Mouse (Mus musculus) hindbrain, embryonic 13.5 days (tissue): Measurements from ENCODE around the gene Dhx38. TPM values are rescaled to one million over a fixed set of nuclear protein-coding genes. Genes with fewer than 3 reads are reported as not detected.

Experiments
- ATAC-seq: fragments of 200-750 bp; cut with Nextera tagmentation; 2 replicates; pipeline ENCODE4 v1.8.0; 2017; ENCODE audit warnings: moderate TSS enrichment; ENCODE audit not compliant: low FRiP score
- H3K27ac ChIP-seq: fragments of 300-500 bp; sonication (generic); 2 replicates; pipeline ENCODE4 v1.5.1; 2015; ENCODE audit warnings: inconsistent platforms, mild to moderate bottlenecking, moderate library complexity
- H3K27me3 ChIP-seq: fragments of 300-500 bp; sonication (generic); 2 replicates; pipeline ENCODE4 v1.6.1; 2015; ENCODE audit warnings: mild to moderate bottlenecking, inconsistent platforms
- H3K36me3 ChIP-seq: fragments of 300-500 bp; sonication (generic); 2 replicates; pipeline ENCODE4 v1.6.1; 2015; ENCODE audit warnings: mild to moderate bottlenecking, inconsistent platforms
- H3K4me1 ChIP-seq: fragments of 300-500 bp; sonication (generic); replicated peaks from 2 replicates; pipeline ENCODE4 v1.6.1; 2015; ENCODE audit warnings: inconsistent platforms
- H3K4me2 ChIP-seq: fragments of 300-500 bp; sonication (generic); 2 replicates; pipeline ENCODE4 v1.6.1; 2015; ENCODE audit warnings: inconsistent platforms, mild to moderate bottlenecking, moderate library complexity
- H3K4me3 ChIP-seq: fragments of 300-500 bp; sonication (generic); 2 replicates; pipeline ENCODE4 v1.5.1; 2015; ENCODE audit warnings: mild to moderate bottlenecking, inconsistent platforms
- H3K9ac ChIP-seq: fragments of 300-500 bp; sonication (generic); 2 replicates; pipeline ENCODE4 v1.6.1; 2015; ENCODE audit warnings: mild to moderate bottlenecking, inconsistent platforms
- H3K9me3 ChIP-seq: fragments of 300-500 bp; sonication (generic); 2 replicates; pipeline ENCODE4 v1.6.1; 2016; ENCODE audit warnings: inconsistent platforms
- WGBS: fragments of 180-500 bp; shearing (Covaris S2); methylation state at CpG from one replicate; pipeline ENCODE4 v1.1.7; 2015; 5-methylcytosine and 5-hydroxymethylcytosine counted together
- polyA plus RNA-seq: library from polyadenylated mRNA; unstranded; fragments of >200 nt; fragmentation: Nextera tagmentation; extraction: Ambion mirVana; gene quantifications from 2 replicates; pipeline ENCODE4 v1.2.1, GENCODE M21; 2015

Gene Dhx38
- polyA plus RNA-seq, result 17.7 and 18.4 TPM in 2 replicates

DNA sequence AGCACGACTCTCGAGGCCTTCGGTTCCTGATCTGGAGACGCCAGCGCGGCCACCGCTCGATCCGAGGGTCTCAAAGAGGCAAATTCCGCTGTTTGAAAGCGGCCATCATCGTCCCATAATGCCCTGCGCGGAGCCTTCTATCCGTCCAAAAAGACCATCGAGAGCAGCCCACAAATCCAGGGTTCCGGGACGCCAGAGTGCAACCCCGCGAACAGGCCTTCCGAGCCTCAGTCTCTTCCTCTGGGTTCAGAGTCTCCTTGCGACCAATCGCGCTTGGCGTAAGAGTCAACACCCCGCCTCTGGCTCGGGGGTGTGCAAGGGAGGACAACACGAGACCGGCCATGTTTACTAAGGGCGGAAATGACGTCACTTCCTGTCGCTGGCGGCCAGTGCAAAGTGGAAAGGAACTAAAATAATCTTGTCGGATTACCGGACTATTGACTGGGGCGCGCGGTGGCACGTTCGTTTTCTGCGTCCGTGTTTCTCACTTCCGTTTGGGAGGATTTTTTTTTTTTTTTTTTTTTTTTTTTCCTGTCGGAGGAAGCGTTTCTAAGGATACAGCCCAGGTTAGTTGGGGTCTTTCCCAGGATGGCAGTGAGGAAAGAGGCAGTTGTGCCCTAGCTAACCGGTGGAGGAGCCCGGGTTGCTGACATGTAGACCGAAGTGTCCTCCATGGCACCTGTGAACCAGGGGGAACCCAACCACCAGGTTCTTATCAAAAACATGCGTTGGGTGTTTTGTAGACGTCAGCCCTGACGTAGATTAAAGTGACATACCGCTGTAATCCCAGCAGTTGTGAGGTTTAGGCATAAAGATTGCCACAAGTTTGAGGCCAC, at the start of gene Dhx38, which contains the start of gene Txnl4b:
Dhx38 (minus strand) TSS at position 364 of the 836 bp plus-strand sequence.
Txnl4b (plus strand) TSS at position 395 of the 836 bp plus-strand sequence.
- H3K9ac ChIP-seq, result peak within 1 kb of the TSS; percentile 93
- peak within 1 kb of the TSS; percentile 92 for H3K4me2 ChIP-seq
- under 1% methylated on average over 52 of the region's 52 CpGs for WGBS
- peaks cover 25% of the 10 kb centered on the region for H3K4me1 ChIP-seq
- peaks cover 37% of the 10 kb centered on the region for H3K36me3 ChIP-seq
- H3K27me3 ChIP-seq, result no peaks in the 10 kb centered on the region
- peak within 1 kb of the TSS; percentile 91 for H3K4me3 ChIP-seq
- peak; percentile 100 for ATAC-seq
- no peaks in the 10 kb centered on the region for H3K9me3 ChIP-seq
- H3K27ac ChIP-seq, result peak within 1 kb of the TSS; percentile 93

DNA sequence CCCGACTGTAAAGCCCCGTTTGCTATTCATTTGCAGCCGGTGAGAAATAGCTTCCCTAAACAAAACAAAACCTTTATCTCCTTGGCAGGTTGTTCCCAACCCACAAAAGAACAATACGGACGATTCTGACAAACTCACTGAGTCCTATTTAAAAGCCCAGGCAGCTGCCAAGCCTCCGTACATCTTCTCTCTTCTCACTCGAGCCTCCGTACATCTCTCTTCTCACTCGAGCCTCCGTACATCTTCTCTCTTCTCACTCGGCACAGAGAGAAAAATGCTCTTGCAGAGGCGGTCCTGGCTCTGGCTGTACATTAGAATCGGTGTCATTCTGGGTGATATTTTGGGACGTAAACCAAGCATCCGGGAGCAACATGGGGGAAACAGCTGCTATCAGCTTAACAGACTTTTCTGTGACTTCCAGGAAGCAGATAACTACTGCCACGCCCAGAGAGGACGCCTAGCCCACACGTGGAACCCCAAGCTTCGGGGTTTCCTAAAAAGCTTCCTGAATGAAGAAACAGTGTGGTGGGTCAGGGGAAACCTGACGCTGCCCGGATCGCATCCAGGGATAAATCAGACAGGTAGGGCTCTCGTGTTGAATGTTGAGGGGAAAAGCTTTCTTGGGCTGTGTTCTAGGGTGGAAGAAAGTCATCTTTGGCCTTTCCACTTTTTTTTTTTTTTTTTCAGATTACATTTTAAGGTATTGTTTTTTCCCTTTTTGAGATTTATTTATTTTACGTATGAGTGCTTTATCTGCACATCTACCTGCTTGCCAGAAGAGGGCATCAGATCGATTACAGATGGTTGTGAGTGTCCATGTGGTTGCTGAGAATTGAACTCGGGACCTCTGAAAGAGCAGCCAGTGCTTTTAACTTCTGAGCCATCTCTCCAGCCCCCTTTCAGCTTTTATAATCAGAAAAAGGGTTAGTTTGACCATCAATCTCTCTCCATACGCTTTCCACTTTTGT, 48.9 kb upstream of the Dhx38 start, which contains the start of gene Pkd1l3:
Pkd1l3 (plus strand) TSS at position 275 of the 968 bp plus-strand sequence.
- Histone ChIP-seq H3K36me3 (no peaks in the 10 kb centered on the region), H3K9ac (peak within 1 kb of the TSS; percentile 24; the same call in 1 of the 2 replicates), H3K4me3 (no peak within 1 kb of the TSS), H3K27me3 (no peaks in the 10 kb centered on the region), H3K27ac (no peak within 1 kb of the TSS), H3K4me1 (no peaks in the 10 kb centered on the region), H3K9me3 (0 out of 2 replicates have a peak, but pooled peaks cover 1% of the 10 kb centered on the region), H3K4me2 (no peak within 1 kb of the TSS)
- 60% methylated on average over 27 of the region's 27 CpGs for WGBS
- no peak for ATAC-seq

DNA sequence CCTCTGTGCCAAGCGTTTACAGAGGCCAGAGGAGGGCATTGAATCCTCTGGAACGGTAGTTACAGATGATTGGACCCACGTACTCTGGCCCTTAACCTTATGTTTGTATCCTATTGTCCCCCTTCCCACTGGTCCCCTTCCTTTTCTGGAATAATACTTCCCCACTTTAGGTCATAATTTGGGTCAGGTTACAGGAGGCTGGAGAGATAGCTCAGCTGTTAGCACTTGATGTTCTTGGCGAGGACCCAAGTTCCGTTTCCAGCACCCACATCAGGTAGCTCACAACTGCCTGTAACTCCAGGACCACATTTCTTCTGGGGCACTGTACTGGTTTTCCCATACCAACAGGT, 43.5 kb upstream of the Dhx38 start:
- H3K4me3 ChIP-seq, result peak overlapping the region; percentile 57
- peaks cover 14% of the 10 kb centered on the region for H3K4me1 ChIP-seq
- H3K27me3 ChIP-seq, result no peaks in the 10 kb centered on the region
- H3K9ac ChIP-seq, result peak overlapping the region; percentile 81
- H3K27ac ChIP-seq, result peak overlapping the region; percentile 97
- 25% methylated on average over 5 of the region's 5 CpGs for WGBS
- H3K36me3 ChIP-seq, result peaks cover 15% of the 10 kb centered on the region
- H3K9me3 ChIP-seq, result no peaks in the 10 kb centered on the region
- H3K4me2 ChIP-seq, result peak overlapping the region; percentile 84
- ATAC-seq, result no peak

DNA sequence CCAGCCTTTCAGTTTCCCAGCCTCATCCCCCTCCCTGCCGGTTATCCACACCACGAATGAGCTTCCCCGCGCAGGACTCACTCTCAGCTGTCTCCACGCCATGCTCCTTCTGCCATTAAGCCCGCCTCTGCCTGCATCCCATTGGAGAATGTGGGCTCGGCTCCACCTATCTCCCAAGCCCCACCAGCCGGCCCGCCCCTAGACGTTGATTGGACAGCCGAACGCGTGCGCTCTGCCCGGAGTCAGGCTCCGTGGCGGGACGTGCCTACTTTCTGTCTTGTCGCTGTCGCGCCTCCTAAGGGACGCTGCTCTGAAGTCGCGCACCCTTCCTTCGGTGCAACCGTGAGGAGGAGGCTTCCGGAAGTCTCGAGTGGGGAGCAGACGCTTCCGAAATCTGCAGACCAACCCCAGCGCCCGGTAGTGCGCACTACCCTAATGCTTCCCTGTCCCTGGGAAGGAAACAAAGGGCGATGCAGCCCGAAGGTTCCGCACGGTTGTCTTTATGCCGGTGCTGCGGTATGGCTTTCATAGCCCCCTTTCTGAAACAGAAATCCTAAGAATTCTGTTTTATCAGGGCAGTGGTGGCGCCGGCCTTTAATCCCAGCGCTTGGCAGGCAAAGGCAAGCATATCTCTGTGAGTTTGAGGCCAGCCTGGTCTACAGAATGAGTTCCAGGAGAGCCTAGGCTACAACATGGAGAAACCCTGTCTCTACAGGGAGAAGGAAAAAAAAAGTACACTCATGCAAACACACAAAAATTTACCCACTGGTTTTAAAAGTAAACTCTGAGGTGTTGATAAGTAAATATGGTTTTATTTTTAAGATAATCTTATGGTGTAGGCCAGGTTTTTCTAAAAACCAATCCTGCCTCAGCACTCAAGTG, 42.9 kb upstream of the Dhx38 start, which contains the start of gene Dhodh:
Dhodh (minus strand) TSS at position 403 of the 882 bp plus-strand sequence.
- ATAC-seq, result peak; percentile 99
- H3K27me3 ChIP-seq, result no peaks in the 10 kb centered on the region
- WGBS, result under 1% methylated on average over 42 of the region's 42 CpGs
- H3K9ac ChIP-seq, result peak within 1 kb of the TSS; percentile 81
- peak within 1 kb of the TSS; percentile 57 for H3K4me3 ChIP-seq
- H3K27ac ChIP-seq, result peak within 1 kb of the TSS; percentile 97
- peak within 1 kb of the TSS; percentile 84 for H3K4me2 ChIP-seq
- H3K4me1 ChIP-seq, result peaks cover 14% of the 10 kb centered on the region
- no peaks in the 10 kb centered on the region for H3K9me3 ChIP-seq
- peaks cover 21% of the 10 kb centered on the region for H3K36me3 ChIP-seq

DNA sequence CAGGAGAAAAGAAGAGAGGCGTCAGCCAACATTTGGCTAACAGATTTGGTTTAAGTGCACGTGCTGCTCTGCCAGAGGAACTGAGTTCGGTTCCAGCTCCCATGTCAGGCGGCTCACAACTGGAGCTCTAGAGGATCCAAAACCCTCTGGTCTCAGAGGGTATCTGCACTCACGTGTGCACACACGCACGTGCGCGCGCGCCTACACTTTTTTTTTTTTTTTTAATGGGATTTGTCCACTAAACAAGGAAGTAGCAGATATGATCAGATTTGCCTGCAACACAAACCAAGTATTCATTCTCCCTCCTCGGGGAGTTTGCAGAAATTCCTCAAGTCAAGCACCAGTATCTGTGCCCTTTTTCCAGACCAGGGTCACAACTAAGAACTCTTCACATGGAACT, 42.0 kb upstream of the Dhx38 start:
- Histone ChIP-seq H3K4me2 (peak overlapping the region; percentile 84), H3K27me3 (no peaks in the 10 kb centered on the region), H3K36me3 (peaks cover 30% of the 10 kb centered on the region), H3K9ac (peak overlapping the region; percentile 81), H3K27ac (peak overlapping the region; percentile 97), H3K4me3 (peak overlapping the region; percentile 57), H3K9me3 (no peaks in the 10 kb centered on the region), H3K4me1 (peaks cover 14% of the 10 kb centered on the region)
- WGBS, result 15% methylated on average over 12 of the region's 12 CpGs
- ATAC-seq, result no peak

DNA sequence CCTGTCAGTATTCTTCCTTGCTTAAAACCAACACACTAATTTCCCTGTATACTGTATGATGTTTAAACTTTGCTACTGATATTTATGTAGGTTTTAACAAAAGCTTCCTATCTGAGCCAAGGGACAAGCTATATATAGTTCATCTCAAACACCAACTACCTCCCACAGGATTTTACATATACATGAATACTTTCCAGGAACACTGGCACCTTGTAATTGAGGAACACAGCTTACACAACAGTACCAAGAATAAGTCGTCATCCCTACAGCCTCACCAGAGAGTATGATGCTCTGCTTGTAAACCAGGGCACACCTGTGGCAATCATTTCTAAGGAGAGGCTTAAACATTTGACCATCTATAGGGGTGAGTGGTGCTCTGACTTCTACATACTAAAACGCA, 41.1 kb upstream of the Dhx38 start:
- WGBS, result 92% methylated on average over 2 of the region's 2 CpGs

DNA sequence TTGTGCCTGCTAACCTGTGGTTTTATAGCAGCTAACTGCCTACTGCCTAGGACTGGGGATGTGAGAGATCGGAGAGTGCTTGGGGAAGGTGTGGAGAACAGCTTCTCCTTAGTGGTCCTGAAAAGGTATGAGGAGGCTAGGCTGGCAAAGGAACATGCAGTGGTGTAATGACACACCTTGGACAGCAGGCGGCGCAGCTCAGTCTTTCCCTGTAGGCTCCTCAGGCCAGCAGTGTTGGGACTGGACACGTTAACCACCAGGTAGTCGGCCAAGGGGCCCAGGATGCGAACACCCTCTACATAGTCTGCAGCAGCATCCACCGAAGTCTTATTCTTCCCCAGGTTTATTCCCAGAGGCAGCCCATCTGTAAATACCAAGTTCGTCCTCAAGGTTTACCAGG, 30.2 kb upstream of the Dhx38 start:
- ATAC-seq, result no peak
- Histone ChIP-seq H3K9me3 (no peaks in the 10 kb centered on the region), H3K27ac (no peak overlapping the region), H3K9ac (no peak overlapping the region), H3K4me1 (no peaks in the 10 kb centered on the region), H3K36me3 (peaks cover 51% of the 10 kb centered on the region), H3K27me3 (no peaks in the 10 kb centered on the region), H3K4me3 (no peak overlapping the region), H3K4me2 (no peak overlapping the region)
- WGBS, result 53% methylated on average over 8 of the region's 8 CpGs

More for the DNA sequence above, 41.1 kb upstream of the Dhx38 start:
- H3K4me3 ChIP-seq, result no peak overlapping the region
- H3K27ac ChIP-seq, result no peak overlapping the region
- peaks cover 14% of the 10 kb centered on the region for H3K4me1 ChIP-seq
- H3K4me2 ChIP-seq, result no peak overlapping the region
- H3K9ac ChIP-seq, result no peak overlapping the region
- H3K27me3 ChIP-seq, result no peaks in the 10 kb centered on the region
- ATAC-seq, result no peak
- no peaks in the 10 kb centered on the region for H3K9me3 ChIP-seq
- H3K36me3 ChIP-seq, result peaks cover 36% of the 10 kb centered on the region

DNA sequence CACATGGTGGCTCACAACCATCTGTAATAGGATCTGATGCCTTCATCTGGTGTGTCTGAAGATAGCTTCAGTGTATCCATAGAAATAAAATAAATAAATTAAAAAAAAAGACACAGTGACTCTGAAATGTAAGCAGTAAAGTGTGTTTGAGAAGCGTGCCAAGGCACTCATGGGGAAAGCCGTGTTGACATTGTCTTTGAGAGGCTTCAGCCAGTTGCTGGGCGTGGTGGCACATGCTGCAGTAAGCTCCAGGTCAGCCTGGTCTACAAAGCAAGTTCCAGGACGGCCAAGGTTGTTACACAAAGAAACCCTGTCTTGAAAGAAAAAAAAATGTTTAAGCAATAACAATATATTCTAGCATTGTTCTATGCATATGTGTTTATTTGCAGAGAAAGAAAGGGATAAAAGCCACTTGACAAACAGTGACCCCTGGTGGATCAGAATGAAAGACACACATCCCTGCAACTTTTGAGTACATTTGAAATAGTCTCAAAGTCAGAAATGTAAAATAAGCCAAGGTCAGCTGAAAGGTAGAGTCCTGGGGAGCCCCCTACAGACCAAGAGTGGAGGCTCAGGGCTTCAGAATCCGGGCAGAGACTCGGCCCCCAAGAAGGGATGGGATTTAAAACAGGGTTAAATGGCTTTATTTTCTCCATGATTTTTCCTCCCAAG, 27.6 kb upstream of the Dhx38 start:
- ATAC-seq, result no peak
- 77% methylated on average over 6 of the region's 6 CpGs for WGBS
- H3K4me3 ChIP-seq, result no peak overlapping the region

DNA sequence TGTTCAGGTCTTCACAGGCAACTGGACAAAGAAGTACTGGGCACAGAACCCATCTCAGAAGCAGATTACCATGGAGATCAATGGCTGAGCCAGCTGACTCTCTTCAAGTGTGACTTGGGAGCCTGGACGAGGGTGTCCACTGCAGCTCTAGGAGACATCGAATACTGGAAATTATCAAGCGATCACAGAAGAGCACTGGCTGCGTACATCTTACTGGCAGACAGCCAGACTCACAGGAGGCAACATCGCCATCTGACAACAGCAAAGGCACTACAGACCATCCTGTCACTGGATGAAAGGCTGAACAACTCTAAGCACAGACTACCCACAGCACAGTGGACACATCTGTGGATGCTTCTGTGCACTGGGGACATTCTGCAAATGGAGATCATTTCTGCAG, 26.5 kb upstream of the Dhx38 start:
- ATAC-seq, result no peak
- H3K27ac ChIP-seq, result no peak overlapping the region
- WGBS, result 92% methylated on average over 5 of the region's 5 CpGs

More for the DNA sequence above, 27.6 kb upstream of the Dhx38 start:
- Histone ChIP-seq H3K27ac (no peak overlapping the region), H3K4me1 (no peaks in the 10 kb centered on the region), H3K9me3 (no peaks in the 10 kb centered on the region), H3K9ac (no peak overlapping the region), H3K27me3 (no peaks in the 10 kb centered on the region), H3K4me2 (no peak overlapping the region), H3K36me3 (peaks cover 35% of the 10 kb centered on the region)

DNA sequence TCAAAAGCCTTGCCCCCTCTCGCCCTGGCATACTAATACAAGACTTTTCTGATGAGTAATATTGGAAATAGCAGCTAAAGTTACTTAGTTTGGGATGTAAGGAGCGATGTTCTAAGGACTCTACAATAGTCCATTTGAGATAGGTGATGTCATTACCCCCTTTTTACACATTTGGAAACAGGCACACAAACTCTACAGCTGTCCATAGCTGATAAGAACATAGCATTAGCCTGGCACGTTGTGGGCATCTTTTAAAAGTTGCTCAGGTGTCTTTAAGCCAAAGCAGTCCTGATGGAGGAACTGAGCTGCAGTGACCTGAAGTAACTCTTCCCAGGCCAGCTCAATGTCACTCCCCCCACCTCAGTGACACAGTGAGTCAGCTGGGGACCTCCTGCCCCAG, 25.7 kb upstream of the Dhx38 start:
- no peaks in the 10 kb centered on the region for H3K4me1 ChIP-seq

More for the DNA sequence above, 26.5 kb upstream of the Dhx38 start:
- H3K4me1 ChIP-seq, result no peaks in the 10 kb centered on the region
- H3K4me3 ChIP-seq, result no peak overlapping the region
- H3K4me2 ChIP-seq, result no peak overlapping the region
- no peaks in the 10 kb centered on the region for H3K9me3 ChIP-seq
- no peak overlapping the region for H3K9ac ChIP-seq
- peaks cover 33% of the 10 kb centered on the region for H3K36me3 ChIP-seq
- H3K27me3 ChIP-seq, result no peaks in the 10 kb centered on the region

DNA sequence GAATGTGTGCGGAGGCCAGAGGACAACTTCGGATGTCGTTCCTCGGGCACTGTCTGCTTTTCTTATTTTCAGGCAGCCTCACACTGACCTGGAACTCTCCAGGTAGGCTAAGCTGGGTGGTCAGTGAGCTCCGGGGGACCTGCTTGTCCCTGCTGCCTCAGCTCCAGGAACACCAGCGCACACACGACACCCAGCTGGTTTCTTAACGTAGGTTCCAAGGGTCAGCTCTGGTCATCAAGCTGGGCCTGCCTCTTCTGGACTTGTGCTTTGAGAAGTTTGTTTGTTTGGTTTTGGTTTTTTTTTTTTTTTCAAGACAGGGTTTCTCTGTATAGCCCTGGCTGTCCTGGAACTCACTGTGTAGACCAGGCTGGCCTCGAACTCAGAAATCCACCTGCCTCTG, 25.2 kb upstream of the Dhx38 start:
- H3K4me3 ChIP-seq, result no peak overlapping the region
- H3K36me3 ChIP-seq, result peaks cover 32% of the 10 kb centered on the region
- H3K27ac ChIP-seq, result no peak overlapping the region
- H3K27me3 ChIP-seq, result no peaks in the 10 kb centered on the region
- ATAC-seq, result no peak
- 93% methylated on average over 9 of the region's 9 CpGs for WGBS
- no peaks in the 10 kb centered on the region for H3K9me3 ChIP-seq
- H3K4me1 ChIP-seq, result no peaks in the 10 kb centered on the region
- H3K4me2 ChIP-seq, result no peak overlapping the region
- no peak overlapping the region for H3K9ac ChIP-seq

More for the DNA sequence above, 25.7 kb upstream of the Dhx38 start:
- Histone ChIP-seq H3K9ac (no peak overlapping the region), H3K4me2 (no peak overlapping the region), H3K9me3 (no peaks in the 10 kb centered on the region), H3K36me3 (peaks cover 33% of the 10 kb centered on the region), H3K27ac (no peak overlapping the region), H3K27me3 (no peaks in the 10 kb centered on the region), H3K4me3 (no peak overlapping the region)
- 89% methylated on average over 3 of the region's 3 CpGs for WGBS
- no peak for ATAC-seq
